Mouse (Mus musculus): ENCODE measurements around the gene Rapgef5. TPM values are rescaled to one million over a fixed set of nuclear protein-coding genes. Genes with fewer than 3 reads are reported as not detected.

Gene Rapgef5
- polyA plus RNA-seq, 1 experiment from 2014 or later = 15.2 TPM

DNA sequence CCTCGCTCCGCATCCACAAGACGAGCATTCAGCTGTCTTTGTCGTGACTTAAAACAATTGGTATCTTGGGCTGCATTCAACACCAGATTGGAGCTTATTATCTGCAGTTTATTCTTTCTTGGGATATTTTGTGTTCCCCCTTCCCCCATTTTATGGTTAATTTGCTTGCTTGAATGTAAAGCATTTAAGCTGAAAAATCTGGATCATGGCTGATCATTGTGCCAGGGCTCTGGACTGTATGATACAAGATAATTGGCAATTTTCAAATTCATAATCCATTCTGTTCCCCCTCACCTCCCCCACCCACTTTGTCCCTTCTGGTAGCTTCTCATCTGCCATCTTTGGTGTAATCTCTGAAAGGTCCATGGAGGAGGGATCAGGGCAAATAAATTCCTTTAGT is 290.2 kb downstream of the Rapgef5 start:
- Histone ChIP-seq H3K27me3 (ENCODE audit: control insufficient read depth, insufficient read depth, low read length) (peaks cover 2% of the 10 kb centered on the region; the same call in 1 of the 2 replicates), H3K27ac (ENCODE audit: low read length) (no peak overlapping the region), H3K4me2 (ENCODE audit: low read depth, low read length) (no peak overlapping the region), H3K4me3 (ENCODE audit: low read length) (no peak overlapping the region), H3K9me3 (replicated peaks; ENCODE audit: control insufficient read depth, low read length) (no peaks in the 10 kb centered on the region), H3K36me3 (ENCODE audit: control insufficient read depth, insufficient read depth) (no peaks in the 10 kb centered on the region), H3K9ac (ENCODE audit: low read length) (no peak overlapping the region), H3K4me1 (ENCODE audit: control insufficient read depth, insufficient read depth, low read length) (no peaks in the 10 kb centered on the region)
- ATAC-seq (replicated peaks; ENCODE audit: extremely low read depth, insufficient read depth, low FRiP score) = no peak
- WGBS = 77% methylated on average over 4 of the region's 4 CpGs

GRCm38 (mm10) chr12:117807637-117808036 is 291.4 kb downstream of the Rapgef5 start:
- Histone ChIP-seq H3K4me2 (ENCODE audit: low read depth, low read length) (no peak overlapping the region), H3K4me1 (ENCODE audit: control insufficient read depth, insufficient read depth, low read length) (no peaks in the 10 kb centered on the region), H3K9ac (ENCODE audit: low read length) (no peak overlapping the region), H3K9me3 (replicated peaks; ENCODE audit: control insufficient read depth, low read length) (no peaks in the 10 kb centered on the region), H3K27ac (ENCODE audit: low read length) (no peak overlapping the region), H3K27me3 (ENCODE audit: control insufficient read depth, insufficient read depth, low read length) (peaks cover 2% of the 10 kb centered on the region; the same call in 1 of the 2 replicates), H3K4me3 (ENCODE audit: low read length) (no peak overlapping the region), H3K36me3 (ENCODE audit: control insufficient read depth, insufficient read depth) (no peaks in the 10 kb centered on the region)
- no peak for ATAC-seq (replicated peaks; ENCODE audit: extremely low read depth, insufficient read depth, low FRiP score)
- WGBS = 31% methylated on average over 8 of the region's 12 CpGs

DNA sequence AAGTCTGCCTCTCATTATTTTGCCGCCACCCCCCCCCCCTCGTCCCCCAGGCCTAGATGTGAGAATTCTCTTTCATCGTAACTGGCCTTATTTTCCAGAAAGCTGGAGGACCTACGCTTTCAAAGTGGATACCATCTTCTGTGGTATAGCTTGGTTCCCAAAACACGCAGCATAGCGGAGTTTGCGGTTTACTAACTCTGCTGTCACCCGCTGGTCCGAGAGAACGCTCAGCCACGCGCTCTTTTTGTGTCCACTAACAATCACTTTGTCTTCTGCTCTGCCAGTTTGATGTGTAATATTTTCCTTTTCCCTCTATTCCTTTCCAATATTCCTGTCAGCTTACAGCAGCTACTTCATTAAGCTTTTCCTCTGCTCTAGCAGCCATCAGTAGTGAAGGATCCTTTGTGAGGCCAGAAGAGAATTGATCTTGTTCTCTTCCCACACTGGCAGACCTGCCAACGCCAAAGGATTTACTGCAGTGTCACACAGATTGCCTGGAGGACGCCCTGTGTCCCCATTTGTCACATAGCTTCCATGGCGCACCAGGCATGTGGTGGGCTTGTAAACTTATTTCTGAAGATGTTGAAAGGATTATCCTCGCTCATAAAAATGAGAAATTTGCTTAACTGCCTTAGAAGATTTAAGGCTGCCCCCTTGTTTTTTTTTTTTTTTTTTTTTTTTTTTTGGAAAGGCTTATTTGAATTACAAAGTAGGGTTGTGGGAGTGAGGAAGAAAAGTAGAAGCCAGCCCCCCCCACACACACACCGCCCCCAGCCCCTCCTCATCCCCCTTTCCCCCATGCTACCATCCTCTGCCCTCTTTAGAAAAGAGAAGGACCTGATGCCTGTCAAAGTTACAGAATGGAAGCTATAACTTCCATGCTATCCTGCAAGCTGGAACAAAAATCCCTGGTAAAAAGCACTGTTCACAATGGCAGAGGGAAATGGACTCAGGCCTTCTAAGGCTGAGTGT is 292.4 kb downstream of the Rapgef5 start:
- Histone ChIP-seq H3K27ac (ENCODE audit: low read length) (no peak overlapping the region), H3K4me3 (ENCODE audit: low read length) (no peak overlapping the region), H3K9me3 (replicated peaks; ENCODE audit: control insufficient read depth, low read length) (no peaks in the 10 kb centered on the region), H3K27me3 (ENCODE audit: control insufficient read depth, insufficient read depth, low read length) (peaks cover 2% of the 10 kb centered on the region; the same call in 1 of the 2 replicates), H3K4me2 (ENCODE audit: low read depth, low read length) (peak overlapping the region; percentile 34), H3K36me3 (ENCODE audit: control insufficient read depth, insufficient read depth) (no peaks in the 10 kb centered on the region), H3K4me1 (ENCODE audit: control insufficient read depth, insufficient read depth, low read length) (no peaks in the 10 kb centered on the region), H3K9ac (ENCODE audit: low read length) (no peak overlapping the region)
- 53% methylated on average over 17 of the region's 17 CpGs for WGBS
- no peak for ATAC-seq (replicated peaks; ENCODE audit: extremely low read depth, insufficient read depth, low FRiP score)
